Mouse (Mus musculus): ENCODE data around the gene Khdrbs2. TPM values are rescaled to one million over a fixed set of nuclear protein-coding genes. Genes with fewer than 3 reads are reported as not detected.

Gene Khdrbs2
- polyA plus RNA-seq, 1 experiment from 2014 or later: 1.0 TPM

DNA sequence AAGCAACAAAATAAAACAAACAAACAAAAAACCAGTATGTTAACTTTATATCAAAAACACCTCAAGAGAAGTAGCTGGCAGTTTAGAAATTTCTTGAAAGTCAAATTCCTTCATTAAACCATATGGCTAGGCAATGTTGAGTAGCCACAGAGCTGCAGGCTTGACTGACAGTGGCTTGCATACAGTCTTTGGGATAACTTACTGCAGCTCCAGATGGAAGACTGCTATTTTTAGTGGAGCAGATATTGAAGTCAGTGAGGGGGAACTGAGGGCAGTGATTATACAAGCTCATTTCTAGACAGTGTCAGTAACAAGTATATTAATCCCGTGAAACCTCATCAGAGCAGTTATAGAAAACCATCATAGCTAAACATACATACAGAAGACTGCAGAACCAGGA lies 166.6 kb downstream of the Khdrbs2 start:
- Histone ChIP-seq H3K4me2 (no peak overlapping the region), H3K36me3 (no peaks in the 10 kb centered on the region), H3K9me3 (replicated peaks) (0 out of 2 replicates have a peak, but pooled peaks cover 2% of the 10 kb centered on the region), H3K27ac (no peak overlapping the region), H3K27me3 (replicated peaks) (no peaks in the 10 kb centered on the region), H3K4me1 (no peaks in the 10 kb centered on the region), H3K9ac (no peak overlapping the region), H3K4me3 (no peak overlapping the region)
- WGBS (ENCODE audit: insufficient replicate concordance): 84% methylated on average over 1 of the region's 1 CpGs
- ATAC-seq: no peak

DNA sequence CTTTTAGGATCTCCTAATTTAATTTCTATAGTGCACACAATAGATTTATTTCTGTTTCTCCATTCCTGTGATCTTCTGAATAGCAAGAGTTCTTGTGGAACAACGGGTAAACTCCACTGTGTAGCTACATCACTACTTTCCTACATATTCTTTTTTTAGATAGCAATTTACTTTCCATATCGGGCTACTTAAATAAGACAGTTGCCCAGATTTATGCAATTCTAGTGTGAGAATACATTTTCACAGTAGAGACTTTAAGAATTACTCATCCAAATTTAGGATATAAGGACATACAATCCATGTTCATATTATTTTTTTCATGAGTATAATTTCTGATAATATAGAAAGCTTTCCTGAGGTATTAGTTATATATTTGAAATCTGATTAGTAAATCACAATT lies 175.0 kb downstream of the Khdrbs2 start:
- no peak overlapping the region for H3K27ac ChIP-seq
- 61% methylated on average over 2 of the region's 2 CpGs for WGBS (ENCODE audit: insufficient replicate concordance)
- no peaks in the 10 kb centered on the region for H3K27me3 ChIP-seq (replicated peaks)

DNA sequence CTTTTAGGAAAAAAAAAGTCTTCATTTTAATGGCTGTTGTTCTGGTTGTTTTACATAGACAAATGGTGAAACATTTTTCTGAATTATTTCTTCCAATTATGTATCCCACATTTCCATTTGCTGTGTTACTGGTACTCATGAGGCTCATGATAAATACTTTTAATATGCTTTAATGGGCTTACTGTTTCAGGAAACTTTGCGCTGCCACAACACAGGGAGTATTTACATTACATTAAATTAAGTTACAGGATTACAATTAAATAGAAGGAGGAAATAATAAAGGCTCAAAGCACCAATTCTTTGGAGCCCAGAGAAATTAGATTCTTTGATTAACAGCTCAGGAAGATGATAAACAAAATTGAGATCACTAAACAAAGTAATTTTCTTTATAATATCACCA lies 179.6 kb downstream of the Khdrbs2 start:
- H3K27ac ChIP-seq: no peak overlapping the region
- no peak overlapping the region for H3K9ac ChIP-seq
- no peaks in the 10 kb centered on the region for H3K36me3 ChIP-seq
- no peaks in the 10 kb centered on the region for H3K9me3 ChIP-seq (replicated peaks)
- 63% methylated on average over 1 of the region's 1 CpGs for WGBS (ENCODE audit: insufficient replicate concordance)
- H3K4me2 ChIP-seq: no peak overlapping the region
- H3K4me3 ChIP-seq: no peak overlapping the region
- H3K27me3 ChIP-seq (replicated peaks): no peaks in the 10 kb centered on the region
- H3K4me1 ChIP-seq: no peaks in the 10 kb centered on the region
- ATAC-seq: no peak

More for the DNA sequence above, 175.0 kb downstream of the Khdrbs2 start:
- no peaks in the 10 kb centered on the region for H3K36me3 ChIP-seq
- H3K9ac ChIP-seq: no peak overlapping the region
- ATAC-seq: no peak
- no peak overlapping the region for H3K4me2 ChIP-seq
- H3K4me3 ChIP-seq: no peak overlapping the region
- no peaks in the 10 kb centered on the region for H3K4me1 ChIP-seq
- H3K9me3 ChIP-seq (replicated peaks): no peaks in the 10 kb centered on the region

DNA sequence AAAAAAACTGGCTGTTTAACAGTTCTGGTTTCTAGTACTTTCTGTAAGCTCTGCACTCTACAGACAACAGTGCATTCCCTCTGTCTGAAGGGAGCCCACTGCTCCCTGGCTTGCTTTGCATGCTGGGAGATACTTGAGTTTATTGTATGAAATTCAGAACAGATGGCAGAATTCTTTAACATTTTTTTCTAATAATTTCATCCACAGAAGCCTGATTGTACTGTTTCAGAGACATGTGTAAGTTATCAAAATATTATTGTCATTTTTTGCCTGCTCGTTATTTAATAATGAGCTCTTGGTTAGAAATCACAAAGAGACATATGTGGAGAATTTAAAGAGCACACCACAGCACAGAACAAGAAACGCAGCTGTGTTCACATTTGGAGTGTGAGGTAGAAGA lies 191.0 kb downstream of the Khdrbs2 start:
- no peaks in the 10 kb centered on the region for H3K4me1 ChIP-seq
- no peaks in the 10 kb centered on the region for H3K36me3 ChIP-seq
- no peak overlapping the region for H3K27ac ChIP-seq
- no peak overlapping the region for H3K4me2 ChIP-seq
- 54% methylated on average over 2 of the region's 2 CpGs for WGBS (ENCODE audit: insufficient replicate concordance)
- H3K4me3 ChIP-seq: no peak overlapping the region
- no peak for ATAC-seq
- H3K9ac ChIP-seq: no peak overlapping the region
- no peaks in the 10 kb centered on the region for H3K27me3 ChIP-seq (replicated peaks)
- no peaks in the 10 kb centered on the region for H3K9me3 ChIP-seq (replicated peaks)

DNA sequence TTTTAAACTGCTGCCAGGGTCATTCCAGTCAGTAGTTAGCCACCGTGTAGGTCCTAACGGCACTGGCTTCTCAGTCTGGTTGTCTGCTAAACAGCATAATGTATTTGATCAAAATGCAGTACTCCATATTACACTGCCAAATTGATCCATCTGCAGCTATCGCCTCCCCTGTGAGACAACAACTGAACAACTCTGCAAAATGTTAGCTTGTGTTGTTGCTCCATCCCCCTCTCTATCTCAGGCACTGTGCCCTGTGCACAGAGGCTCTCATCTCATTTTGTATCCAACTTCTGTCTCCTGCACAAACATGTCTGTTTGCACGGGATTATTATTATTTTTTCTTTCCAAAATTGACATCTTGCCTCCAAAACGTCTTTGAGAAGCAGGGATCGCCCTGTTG lies 225.0 kb downstream of the Khdrbs2 start:
- Histone ChIP-seq H3K36me3 (no peaks in the 10 kb centered on the region), H3K27ac (no peak overlapping the region), H3K4me1 (no peaks in the 10 kb centered on the region), H3K9ac (no peak overlapping the region), H3K4me3 (no peak overlapping the region), H3K4me2 (no peak overlapping the region), H3K27me3 (replicated peaks) (no peaks in the 10 kb centered on the region), H3K9me3 (replicated peaks) (no peaks in the 10 kb centered on the region)
- WGBS (ENCODE audit: insufficient replicate concordance): 58% methylated on average over 6 of the region's 6 CpGs
- no peak for ATAC-seq

DNA sequence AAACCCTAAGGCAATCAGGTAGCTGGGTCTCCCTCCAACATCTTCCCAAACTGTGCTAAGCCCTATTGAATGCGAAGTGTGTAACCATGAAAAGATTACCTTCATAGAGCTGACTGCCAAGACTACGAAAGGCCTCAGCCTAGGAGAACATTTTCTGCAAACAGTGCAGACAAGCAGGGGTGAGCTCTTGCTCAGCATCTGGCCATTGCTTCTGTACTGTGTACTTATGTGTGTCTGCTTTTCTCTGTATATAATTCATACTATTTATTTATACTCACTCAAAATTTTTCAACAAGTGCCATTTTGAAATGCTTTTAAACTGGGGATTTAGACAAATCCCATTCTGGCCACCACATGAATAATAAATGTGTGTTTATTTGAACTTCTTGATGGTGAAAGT lies 235.1 kb downstream of the Khdrbs2 start:
- H3K4me2 ChIP-seq: no peak overlapping the region
- no peak overlapping the region for H3K4me3 ChIP-seq
- H3K4me1 ChIP-seq: no peaks in the 10 kb centered on the region
- H3K9ac ChIP-seq: no peak overlapping the region
- no peak overlapping the region for H3K27ac ChIP-seq
- H3K27me3 ChIP-seq (replicated peaks): no peaks in the 10 kb centered on the region
- WGBS (ENCODE audit: insufficient replicate concordance): 71% methylated on average over 2 of the region's 2 CpGs
- H3K9me3 ChIP-seq (replicated peaks): no peaks in the 10 kb centered on the region
- ATAC-seq: no peak
- H3K36me3 ChIP-seq: no peaks in the 10 kb centered on the region

DNA sequence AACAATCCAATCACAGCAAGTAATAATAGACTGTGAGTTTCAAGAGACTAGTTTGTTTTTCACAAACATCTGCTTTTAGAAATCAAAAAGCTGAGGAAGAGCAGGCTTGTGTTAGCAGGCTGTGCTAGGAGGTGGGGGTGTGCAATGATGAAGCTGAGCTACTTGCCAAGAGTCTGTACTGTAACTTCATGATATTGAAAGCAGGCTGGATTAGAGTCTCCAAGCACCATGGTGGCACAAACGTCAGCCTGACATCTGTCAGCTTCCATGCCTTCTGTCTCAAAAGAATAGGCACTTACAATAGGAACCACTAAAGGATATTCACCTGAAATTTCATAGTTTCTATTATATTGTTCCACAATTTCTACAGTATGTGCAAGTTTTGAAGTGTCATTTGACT lies 255.9 kb downstream of the Khdrbs2 start:
- no peaks in the 10 kb centered on the region for H3K9me3 ChIP-seq (replicated peaks)
- H3K4me3 ChIP-seq: no peak overlapping the region
- no peaks in the 10 kb centered on the region for H3K4me1 ChIP-seq
- H3K9ac ChIP-seq: no peak overlapping the region
- ATAC-seq: no peak
- 21% methylated on average over 1 of the region's 1 CpGs for WGBS (ENCODE audit: insufficient replicate concordance)
- no peaks in the 10 kb centered on the region for H3K36me3 ChIP-seq
- H3K27ac ChIP-seq: no peak overlapping the region
- H3K4me2 ChIP-seq: no peak overlapping the region
- no peaks in the 10 kb centered on the region for H3K27me3 ChIP-seq (replicated peaks)

DNA sequence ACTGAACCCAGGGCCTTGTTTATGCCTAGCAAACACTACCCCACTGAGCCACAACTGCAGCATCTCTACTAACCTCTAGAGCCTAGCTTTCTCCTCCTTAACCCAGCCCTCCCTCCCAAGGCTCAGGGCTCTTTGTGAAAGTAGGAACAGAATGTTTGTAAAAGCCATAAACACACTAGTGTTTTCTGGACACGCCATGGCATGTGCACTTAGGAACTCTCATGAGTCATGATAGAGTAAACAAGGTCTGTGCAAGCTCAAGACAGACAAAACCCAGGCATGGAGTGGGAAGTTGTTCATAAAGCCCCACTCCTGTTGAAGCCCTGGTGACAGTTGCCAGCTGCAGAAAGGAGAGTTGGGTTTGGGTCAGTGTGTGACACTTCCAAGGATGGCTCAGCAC lies 257.0 kb downstream of the Khdrbs2 start:
- Histone ChIP-seq H3K4me1 (no peaks in the 10 kb centered on the region), H3K27ac (no peak overlapping the region), H3K9me3 (replicated peaks) (no peaks in the 10 kb centered on the region), H3K27me3 (replicated peaks) (no peaks in the 10 kb centered on the region), H3K9ac (no peak overlapping the region), H3K4me2 (no peak overlapping the region), H3K4me3 (no peak overlapping the region), H3K36me3 (no peaks in the 10 kb centered on the region)
- 47% methylated on average over 1 of the region's 1 CpGs for WGBS (ENCODE audit: insufficient replicate concordance)
- no peak for ATAC-seq

DNA sequence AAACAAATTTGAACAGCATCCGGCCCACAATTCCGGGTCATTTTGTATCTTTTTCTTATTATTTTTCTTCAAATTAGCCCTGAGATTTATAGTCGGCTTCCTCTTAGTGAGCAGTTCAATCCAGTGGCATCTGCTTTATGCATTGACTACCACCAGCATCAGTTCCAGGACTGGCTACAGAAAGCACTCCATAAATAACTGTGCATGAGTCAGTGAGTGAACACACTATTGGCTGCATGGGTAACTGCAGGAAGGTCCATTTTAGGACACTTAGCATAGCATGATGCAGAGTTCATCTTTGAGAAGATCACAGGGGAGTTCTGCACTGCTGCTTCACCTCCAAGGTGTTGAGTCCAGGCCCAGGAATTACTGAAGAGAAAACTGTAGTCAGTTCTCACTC lies 258.0 kb downstream of the Khdrbs2 start:
- Histone ChIP-seq H3K4me3 (no peak overlapping the region), H3K4me1 (no peaks in the 10 kb centered on the region), H3K36me3 (no peaks in the 10 kb centered on the region), H3K27ac (no peak overlapping the region), H3K9me3 (replicated peaks) (no peaks in the 10 kb centered on the region), H3K27me3 (replicated peaks) (no peaks in the 10 kb centered on the region), H3K4me2 (no peak overlapping the region), H3K9ac (no peak overlapping the region)
- 62% methylated on average over 3 of the region's 3 CpGs for WGBS (ENCODE audit: insufficient replicate concordance)
- ATAC-seq: no peak

DNA sequence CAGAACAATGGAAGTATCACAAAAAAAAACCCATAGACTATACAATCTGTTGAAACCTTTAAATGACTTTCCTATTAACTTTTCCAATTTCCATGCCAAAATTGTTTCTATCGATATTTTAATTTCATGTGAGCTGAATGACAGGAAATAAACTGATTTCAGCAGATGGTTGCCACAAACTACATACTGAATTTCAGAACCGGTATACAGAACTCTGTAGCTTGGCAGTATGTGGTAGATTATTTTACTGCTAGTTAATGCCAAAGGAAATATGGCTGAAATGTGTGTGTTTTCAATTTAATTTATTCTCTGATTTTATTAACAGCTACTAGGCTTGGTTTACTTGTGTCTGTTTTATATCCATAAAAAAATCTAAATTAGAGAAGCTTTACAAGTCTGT lies 260.6 kb downstream of the Khdrbs2 start:
- Histone ChIP-seq H3K4me1 (no peaks in the 10 kb centered on the region), H3K27me3 (replicated peaks) (no peaks in the 10 kb centered on the region), H3K9ac (no peak overlapping the region), H3K36me3 (no peaks in the 10 kb centered on the region), H3K27ac (no peak overlapping the region), H3K4me2 (no peak overlapping the region), H3K4me3 (no peak overlapping the region), H3K9me3 (replicated peaks) (no peaks in the 10 kb centered on the region)
- no peak for ATAC-seq
- 66% methylated on average over 2 of the region's 2 CpGs for WGBS (ENCODE audit: insufficient replicate concordance)

DNA sequence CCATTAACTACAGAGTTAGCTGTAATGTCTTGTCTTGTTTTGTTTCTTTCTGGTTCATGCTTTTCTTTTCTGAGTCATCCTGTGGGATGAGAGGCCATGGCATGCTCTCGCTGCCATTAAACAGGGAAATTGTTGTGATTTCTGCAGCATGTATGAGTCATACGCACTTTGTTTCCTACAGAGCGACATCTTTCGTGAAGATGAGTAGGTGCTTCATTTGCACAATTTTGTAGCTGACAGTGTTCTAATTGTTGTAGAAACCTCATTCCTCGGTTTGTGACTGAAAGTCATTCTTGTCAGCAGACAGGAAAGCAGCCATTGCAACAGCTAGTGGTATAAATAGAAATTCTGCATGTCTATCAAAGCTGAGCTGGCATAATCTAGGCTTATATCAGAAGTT lies 271.4 kb downstream of the Khdrbs2 start:
- H3K4me3 ChIP-seq: no peak overlapping the region
- no peaks in the 10 kb centered on the region for H3K9me3 ChIP-seq (replicated peaks)
- WGBS (ENCODE audit: insufficient replicate concordance): 66% methylated on average over 5 of the region's 5 CpGs
- H3K36me3 ChIP-seq: no peaks in the 10 kb centered on the region
- no peak for ATAC-seq
- no peaks in the 10 kb centered on the region for H3K27me3 ChIP-seq (replicated peaks)
- no peak overlapping the region for H3K9ac ChIP-seq
- no peaks in the 10 kb centered on the region for H3K4me1 ChIP-seq
- H3K27ac ChIP-seq: no peak overlapping the region
- no peak overlapping the region for H3K4me2 ChIP-seq

DNA sequence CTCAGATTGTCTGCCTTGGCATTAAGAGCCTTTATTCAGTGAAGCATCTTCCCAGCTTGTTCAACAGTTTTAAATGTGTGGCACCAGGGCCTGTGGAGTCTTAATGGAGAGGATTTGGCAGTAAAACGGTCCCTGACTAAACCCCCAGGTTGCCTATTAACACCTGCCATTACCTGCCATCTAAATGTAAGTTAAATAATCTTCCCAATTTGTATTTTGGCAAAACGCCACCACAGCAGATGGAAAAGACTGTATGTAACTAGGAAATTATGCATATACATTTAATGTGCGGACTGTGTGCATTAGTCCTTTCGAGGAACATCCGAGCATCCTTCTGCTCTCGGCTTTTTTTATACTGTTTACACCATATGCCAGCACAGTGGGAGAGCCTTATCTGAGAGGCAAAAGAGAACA lies 290.6 kb downstream of the Khdrbs2 start:
- 69% methylated on average over 6 of the region's 6 CpGs for WGBS (ENCODE audit: insufficient replicate concordance)
- Histone ChIP-seq H3K27me3 (replicated peaks) (no peaks in the 10 kb centered on the region), H3K4me2 (no peak overlapping the region), H3K27ac (no peak overlapping the region), H3K4me1 (no peaks in the 10 kb centered on the region), H3K36me3 (no peaks in the 10 kb centered on the region), H3K9me3 (replicated peaks) (no peaks in the 10 kb centered on the region), H3K9ac (no peak overlapping the region), H3K4me3 (no peak overlapping the region)
- no peak for ATAC-seq

DNA sequence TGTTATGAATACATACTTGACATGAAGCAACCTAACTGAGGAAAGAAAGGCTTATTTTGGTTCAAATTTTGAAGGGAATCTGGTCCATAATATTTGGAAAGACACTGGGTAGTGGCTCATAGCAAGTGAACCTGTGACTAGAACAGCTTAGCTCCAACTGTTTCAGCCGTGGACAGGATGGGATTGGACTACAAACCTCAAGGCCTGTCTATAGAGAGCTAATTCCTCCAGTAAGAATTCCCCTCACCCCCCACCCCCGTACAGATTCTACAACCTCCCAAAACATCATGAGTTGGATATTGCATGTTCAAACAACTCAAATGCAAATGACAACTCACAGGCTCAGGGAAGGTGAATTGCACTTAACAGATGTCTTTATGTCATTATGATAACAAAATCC lies 298.5 kb downstream of the Khdrbs2 start:
- 56% methylated on average over 2 of the region's 2 CpGs for WGBS (ENCODE audit: insufficient replicate concordance)

More for the DNA sequence above, 298.5 kb downstream of the Khdrbs2 start:
- H3K27me3 ChIP-seq (replicated peaks): no peaks in the 10 kb centered on the region
- H3K4me1 ChIP-seq: no peaks in the 10 kb centered on the region
- H3K36me3 ChIP-seq: no peaks in the 10 kb centered on the region
- no peaks in the 10 kb centered on the region for H3K9me3 ChIP-seq (replicated peaks)
- no peak overlapping the region for H3K4me2 ChIP-seq
- no peak overlapping the region for H3K9ac ChIP-seq
- H3K4me3 ChIP-seq: no peak overlapping the region
- ATAC-seq: no peak
- H3K27ac ChIP-seq: no peak overlapping the region
